19 mouse cellular contexts compared by ENCODE assay signal in genomic region chr10:108380715-108381114, GRCm38 (mm10). TPM values are rescaled to one million over a fixed set of nuclear protein-coding genes. Genes with fewer than 3 reads are reported as not detected.
DNase-seq lines count a peak whose midpoint lies in the region; ATAC-seq and TF ChIP-seq lines count a peak whose summit lies in the region.
"Had no signal": no experiment of that assay in that cellular context is flagged by ENCODE, and none has a peak within 500 bp of the region (broad histone marks: within the 10 kb centered on the region; RNA-seq: fewer than 3 reads in every experiment).

No protein-coding gene starts in this region.

- no peaks in the 10 kb centered on the region for H3K27me3 ChIP-seq in heart, embryonic 14.5 days (ENCODE audit: control insufficient read depth, insufficient read depth, low read length)
- H3K27me3 ChIP-seq in heart, adult 2 months (ENCODE audit: control insufficient read depth, insufficient read depth, low read length), result no peaks in the 10 kb centered on the region
- H3K27me3 ChIP-seq: hindbrain, embryonic 13.5 days; intestine, embryonic 15.5 days; midbrain, embryonic 15.5 days had no signal

- TF ChIP-seq POLR2A in heart, adult 2 months (IDR thresholded peaks at IDR 0.05; ENCODE audit: insufficient read depth, low read depth, low read length), result no peak

- no peak for DNase-seq in heart, adult 2 months
- peak; percentile 37 to 57 for DNase-seq in kidney, postnatal 25 days
- no peak for DNase-seq in kidney, postnatal 10 days
- peak; percentile 20 for DNase-seq in adrenal gland, postnatal 25 days
- DNase-seq in adrenal gland, postnatal 36 days, result peak; percentile 20 to 47
- no peak for DNase-seq in cerebellum, adult 11-12 months
- DNase-seq: cerebellum, adult 2 months; gastrocnemius, postnatal 25 days; liver; lung, embryonic 14.5 days; spleen, adult 18-20 months; thymus, adult 18-20 months had no signal

- H3K4me1 ChIP-seq in heart, embryonic 14.5 days (ENCODE audit: control insufficient read depth in 2 of 2, insufficient read depth in 2 of 2, low read length in 2 of 2), result peaks cover 10 to 12% of the 10 kb centered on the region in 2 experiments; a peak in 3 of 4 replicates
- H3K4me1 ChIP-seq in heart, adult 2 months (ENCODE audit: control insufficient read depth, insufficient read depth, low read length), result no peaks in the 10 kb centered on the region
- H3K4me1 ChIP-seq: midbrain, embryonic 15.5 days had no signal

- intact Hi-C loops in heart, adult 2 months (cut with DNase I), result no loop called here

- H3K4me2 ChIP-seq in heart, embryonic 14.5 days (ENCODE audit: low read length), result peak overlapping the region; percentile 31
- H3K4me2 ChIP-seq: hindbrain, embryonic 13.5 days; intestine, embryonic 15.5 days; lung, embryonic 14.5 days; midbrain, embryonic 15.5 days had no signal

- WGBS in heart, embryonic 14.5 days, result 71% methylated on average over 10 of the region's 10 CpGs
- WGBS in heart, adult 2 months, result 68% methylated on average over 10 of the region's 10 CpGs

- no peak for TF ChIP-seq CTCF in heart, adult 2 months (IDR thresholded peaks at IDR 0.05)

- TF ChIP-seq EP300 in heart, adult 2 months (IDR thresholded peaks at IDR 0.05; ENCODE audit: insufficient read depth, low read depth, low read length), result no peak

- H3K4me3 ChIP-seq in heart, embryonic 14.5 days (ENCODE audit: control insufficient read depth in 1 of 2, insufficient read depth in 1 of 2, low read depth in 1 of 2, low read length in 2 of 2), result no peak overlapping the region
- H3K4me3 ChIP-seq in heart, adult 2 months, result no peak overlapping the region
- H3K4me3 ChIP-seq: erythroblast, embryonic 14.5 days; hindbrain, embryonic 13.5 days; intestine, embryonic 15.5 days; layer of hippocampus, adult 2 months; midbrain, embryonic 15.5 days had no signal

- no peak overlapping the region for H3K27ac ChIP-seq in heart, embryonic 14.5 days (replicated peaks in 1 of 2; ENCODE audit: control insufficient read depth in 1 of 2, insufficient read depth in 1 of 2, low read depth in 2 of 2, low read length in 2 of 2)
- H3K27ac ChIP-seq in heart, adult 2 months, result no peak overlapping the region
- H3K27ac ChIP-seq: hindbrain, embryonic 13.5 days; intestine, embryonic 15.5 days; layer of hippocampus, adult 2 months; midbrain, embryonic 15.5 days had no signal

- no peaks in the 10 kb centered on the region for H3K79me2 ChIP-seq in heart, adult 2 months (replicated peaks; ENCODE audit: control insufficient read depth, insufficient read depth, low read length)

- no peak for ATAC-seq in heart, embryonic 14.5 days (ENCODE audit: insufficient number of reproducible peaks, insufficient read depth, low FRiP score, low read depth)
- ATAC-seq: forebrain, embryonic 14.5 days; intestine, embryonic 15.5 days; midbrain, embryonic 15.5 days had no signal

- H3K9ac ChIP-seq in heart, embryonic 14.5 days (ENCODE audit: low read length), result no peak overlapping the region
- H3K9ac ChIP-seq in heart, adult 2 months (ENCODE audit: low read depth, low read length), result no peak overlapping the region
- H3K9ac ChIP-seq: hindbrain, embryonic 13.5 days; intestine, embryonic 15.5 days; lung, embryonic 14.5 days; midbrain, embryonic 15.5 days had no signal

- no peaks in the 10 kb centered on the region for H3K9me3 ChIP-seq in heart, embryonic 14.5 days (ENCODE audit: control insufficient read depth, low read length)
- H3K9me3 ChIP-seq: hindbrain, embryonic 13.5 days; intestine, embryonic 15.5 days; midbrain, embryonic 15.5 days had no signal

- 0 out of 2 replicates have a peak, but pooled peaks cover 5% of the 10 kb centered on the region for H3K36me3 ChIP-seq in heart, embryonic 14.5 days (ENCODE audit: control insufficient read depth, insufficient read depth, low read length)
- H3K36me3 ChIP-seq in heart, adult 2 months (ENCODE audit: control insufficient read depth, insufficient read depth, low read length), result no peaks in the 10 kb centered on the region
- H3K36me3 ChIP-seq: hindbrain, embryonic 13.5 days; intestine, embryonic 15.5 days; midbrain, embryonic 15.5 days had no signal

RNA-seq across cellular contexts. Expression of gene Pawr, which starts 48.8 kb away (rescaled TPM):
- polyA plus RNA-seq in heart, embryonic 14.5 days (2014; fragmentation: Nextera tagmentation; extraction: Ambion mirVana), result 10.6 and 12.4 TPM in 2 replicates
- total RNA-seq in heart, adult 2 months (2021), result 1 to 10 TPM; 2.5 to 3.5 TPM
- polyA plus RNA-seq in heart, adult 2 months (2012; rRNA removed), result 1.1 and 2.0 TPM in 2 replicates
- total RNA-seq in adrenal gland, postnatal 25 days (2021), result 11.7 and 12.3 TPM in 2 replicates
- total RNA-seq in adrenal gland, postnatal 36 days (2021), result 10 to 100 TPM; 10.7 to 13.0 TPM

Comparison
In these comparisons a context has a peak if more than half of its experiments do, and no peak if none do; other contexts are left out.
1. DNase-seq: peak in kidney, postnatal 25 days (2 of 2), adrenal gland, postnatal 25 days (single experiment) and adrenal gland, postnatal 36 days (2 of 2); none in heart, adult 2 months (0 of 2), kidney, postnatal 10 days (single experiment) and cerebellum, adult 11-12 months (single experiment).